Mouse (Mus musculus): ENCODE measurements around the gene Gan.

- TF ChIP-seq CTCF (IDR thresholded peaks at IDR 0.05) = no peak
- no peak for TF ChIP-seq EP300 (IDR thresholded peaks at IDR 0.05)
Measured at GRCm38 (mm10) chr8:117206636-117207035, 48.7 kb downstream of the Gan start.

All from lung, postnatal 0 days (tissue).